In genomic region chr11:8247535-8247934, GRCm38 (mm10) we compare ENCODE assay signal across 9 mouse cellular contexts.
DNase-seq lines count a peak whose midpoint lies in the region; ATAC-seq lines count a peak whose summit lies in the region.
"Had no signal": no experiment of that assay in that cellular context is flagged by ENCODE, and none has a peak within 500 bp of the region (broad histone marks: within the 10 kb centered on the region; RNA-seq: fewer than 3 reads in every experiment).

No protein-coding gene starts in this region.

- ATAC-seq in cerebellum, adult (ENCODE audit: insufficient number of reproducible peaks, low FRiP score, low TSS enrichment) = no peak

- DNase-seq in cerebellum, postnatal 25 days = peak; percentile 36 to 58
- DNase-seq in urinary bladder, postnatal 14 days (ENCODE audit: low spot score) = peak; percentile 24
- no peak for DNase-seq in urinary bladder, postnatal 25 days (ENCODE audit: low spot score)
- peak; percentile 14 to 68 for DNase-seq in kidney, postnatal 25 days
- no peak for DNase-seq in right cerebral cortex, adult 18-20 months
- no peak for DNase-seq in left cerebral cortex, adult 8-10 months (ENCODE audit: low spot score in 2 of 2)
- no peak for DNase-seq in layer of hippocampus, adult 8-10 months (ENCODE audit: low spot score in 2 of 2)
- DNase-seq: B cell, adult 2 months had no signal

Comparison
In these comparisons a context has a peak if more than half of its experiments do, and no peak if none do; other contexts are left out.
1. DNase-seq: peak in cerebellum, postnatal 25 days (2 of 2), urinary bladder, postnatal 14 days (single experiment) and kidney, postnatal 25 days (2 of 2); none in urinary bladder, postnatal 25 days (single experiment), right cerebral cortex, adult 18-20 months (single experiment), left cerebral cortex, adult 8-10 months (0 of 2) and layer of hippocampus, adult 8-10 months (0 of 2).